Mouse (Mus musculus) spleen, adult 2 months (tissue): Measurements from ENCODE around the gene Gga1.

ENCODE experiments used
- CTCF ChIP-seq: fragments of 200-500 bp; IDR thresholded peaks from 2 replicates; pipeline ENCODE4 v1.5.1; 2011; ENCODE audit warnings: mild to moderate bottlenecking, inconsistent platforms; ENCODE audit not compliant: insufficient read depth, insufficient read length, insufficient replicate concordance; ENCODE audit errors: extremely low read depth
- POLR2A ChIP-seq: fragments of 200-500 bp; IDR thresholded peaks from 2 replicates; pipeline ENCODE4 v1.6.1; 2011; ENCODE audit warnings: low read depth, low read length, inconsistent platforms

- TF ChIP-seq CTCF (no peak), POLR2A (no peak)
These were observed 12.4 kb downstream of the Gga1 start for GRCm38 (mm10) chr15:78889401-78889853.
